Mouse (Mus musculus): Measurements from ENCODE around the gene Snrnp70. TPM values are rescaled to one million over a fixed set of nuclear protein-coding genes. Genes with fewer than 3 reads are reported as not detected.
A peak's percentile ranks its signal among the peaks of the same experiment; 100 is the strongest.

Gene Snrnp70
- total RNA-seq, 2 experiments from 2014 or later: 273 to 486 TPM

GRCm38 (mm10) chr7:45342081-45342480 lies 53.5 kb downstream of the Snrnp70 start:
- intact Hi-C loops (cut with DNase I): loop anchor here (5.0 kb wide), 1 partner anchor 35 kb away; no protein-coding TSS in a partner anchor
- no peak for DNase-seq (ENCODE audit: low spot score in 2 of 2)

GRCm38 (mm10) chr7:45341303-45341702 lies 54.2 kb downstream of the Snrnp70 start:
- peak; percentile 76 to 78 for DNase-seq (ENCODE audit: low spot score in 2 of 2)
- intact Hi-C loops (cut with DNase I): loop anchor here (5.0 kb wide), 1 partner anchor 34 kb away; no protein-coding TSS in a partner anchor

GRCm38 (mm10) chr7:45340669-45341068 lies 54.9 kb downstream of the Snrnp70 start:
- DNase-seq (ENCODE audit: low spot score in 2 of 2): no peak
- intact Hi-C loops (cut with DNase I): loop anchor here (5.0 kb wide), 1 partner anchor 33 kb away; no protein-coding TSS in a partner anchor

- no peak for DNase-seq (ENCODE audit: low spot score in 2 of 2)
- intact Hi-C loops (cut with DNase I): loop anchor here (5.0 kb wide), 1 partner anchor 33 kb away; no protein-coding TSS in a partner anchor
Observed at GRCm38 (mm10) chr7:45340066-45340442, 55.5 kb downstream of the Snrnp70 start.

- peak in 1 of 2 experiments; percentile 45 for DNase-seq (ENCODE audit: low spot score in 2 of 2)
- intact Hi-C loops (cut with DNase I): loop anchor here (5.0 kb wide), 1 partner anchor 32 kb away; no protein-coding TSS in a partner anchor
Observed at GRCm38 (mm10) chr7:45339410-45340065, 56.0 kb downstream of the Snrnp70 start.

- intact Hi-C loops (cut with DNase I): no loop called here
- peak in 1 of 2 experiments; percentile 43 for DNase-seq (ENCODE audit: low spot score in 2 of 2)
Observed at GRCm38 (mm10) chr7:45338161-45338911, 57.2 kb downstream of the Snrnp70 start.

- no peak for DNase-seq (ENCODE audit: low spot score in 2 of 2)
- intact Hi-C loops (cut with DNase I): no loop called here
Observed at GRCm38 (mm10) chr7:45337469-45337868, 58.1 kb downstream of the Snrnp70 start.

- no peak for DNase-seq (ENCODE audit: low spot score in 2 of 2)
- intact Hi-C loops (cut with DNase I): no loop called here
Observed at GRCm38 (mm10) chr7:45336319-45336718, 59.2 kb downstream of the Snrnp70 start.

- intact Hi-C loops (cut with DNase I): no loop called here
Observed at GRCm38 (mm10) chr7:45335056-45335455, 60.5 kb downstream of the Snrnp70 start, which contains the start of gene Hrc. Gene Hrc, plus strand, starts transcription at chr7:45335290.

GRCm38 (mm10) chr7:45334605-45335004 lies 60.9 kb downstream of the Snrnp70 start:
- intact Hi-C loops (cut with DNase I): no loop called here
- DNase-seq (ENCODE audit: low spot score in 2 of 2): no peak

More at GRCm38 (mm10) chr7:45335056-45335455, 60.5 kb downstream of the Snrnp70 start, which contains the start of gene Hrc:
- no peak for DNase-seq (ENCODE audit: low spot score in 2 of 2)

GRCm38 (mm10) chr7:45333431-45333982 lies 62.0 kb downstream of the Snrnp70 start, which contains the start of gene Trpm4:
Gene Trpm4, minus strand, starts transcription at chr7:45333780.
- DNase-seq (ENCODE audit: low spot score in 2 of 2): peak; percentile 77 to 81
- intact Hi-C loops (cut with DNase I): no loop called here

GRCm38 (mm10) chr7:45332685-45333425 lies 62.7 kb downstream of the Snrnp70 start:
- intact Hi-C loops (cut with DNase I): no loop called here
- DNase-seq (ENCODE audit: low spot score in 2 of 2): no peak

GRCm38 (mm10) chr7:45331502-45331901 lies 64.0 kb downstream of the Snrnp70 start:
- no peak for DNase-seq (ENCODE audit: low spot score in 2 of 2)
- intact Hi-C loops (cut with DNase I): no loop called here

GRCm38 (mm10) chr7:45328841-45329475 lies 66.6 kb downstream of the Snrnp70 start:
- DNase-seq (ENCODE audit: low spot score in 2 of 2): peak in 1 of 2 experiments; percentile 40
- intact Hi-C loops (cut with DNase I): no loop called here

Other genes with a start within 250 kb of the Snrnp70 start
- gene Pih1d1, start 241.4 kb downstream of the Snrnp70 start, total RNA-seq (2021): 10 to 100 TPM; 44.8 to 53.6 TPM
- 10 to 100 TPM; 12.2 to 21.5 TPM for gene Aldh16a1, start 241.2 kb downstream of the Snrnp70 start, total RNA-seq (2021)
- gene Slc17a7, start 231.8 kb downstream of the Snrnp70 start, total RNA-seq (2021): 1,000 to 10,000 TPM; 1,276 to 1,585 TPM
- under 1 TPM; 0.17 to 0.50 TPM for gene Gfy, start 216.2 kb downstream of the Snrnp70 start, total RNA-seq (2021)
- gene Pth2, start 214.7 kb downstream of the Snrnp70 start, total RNA-seq (2021): not detected
- gene Ccdc155, start 190.8 kb downstream of the Snrnp70 start, total RNA-seq (2021): 1 to 10 TPM; 5.1 to 5.2 TPM
- gene Dkkl1, start 183.6 kb downstream of the Snrnp70 start, total RNA-seq (2021): 10 to 100 TPM; 25.9 to 29.9 TPM
- gene Tead2, start 180.0 kb downstream of the Snrnp70 start, total RNA-seq (2021): 1 to 10 TPM; 3.9 to 5.6 TPM
- 1 to 10 TPM; 5.0 to 5.9 TPM for gene Cd37, start 156.6 kb downstream of the Snrnp70 start, total RNA-seq (2021)
- 1 to 10 TPM; 1.2 to 1.6 TPM for gene Slc6a16, start 154.7 kb downstream of the Snrnp70 start, total RNA-seq (2021)
- not detected for gene Slc6a21, start 118.2 kb downstream of the Snrnp70 start, total RNA-seq (2021)
- 10 to 100 TPM; 18.0 to 20.9 TPM for gene Trpm4, start 62.0 kb downstream of the Snrnp70 start, total RNA-seq (2021)
- under 1 TPM; 0.27 to 0.52 TPM for gene Hrc, start 60.5 kb downstream of the Snrnp70 start, total RNA-seq (2021)
- 100 to 1,000 TPM; 154 to 168 TPM for gene Ppfia3, start 28.7 kb downstream of the Snrnp70 start, total RNA-seq (2021)
- gene Lin7b, start 25.2 kb downstream of the Snrnp70 start, total RNA-seq (2021): 100 to 1,000 TPM; 164 to 189 TPM
- not detected for gene Kcna7, start 9.9 kb upstream of the Snrnp70 start, total RNA-seq (2021)
- gene Ntf5, start 18.0 kb upstream of the Snrnp70 start, total RNA-seq (2021): not detected
- not detected for gene Lhb, start 25.1 kb upstream of the Snrnp70 start, total RNA-seq (2021)
- gene Gys1, start 39.1 kb upstream of the Snrnp70 start, total RNA-seq (2021): 10 to 100 TPM; 14.1 to 16.9 TPM
- gene Ruvbl2, start 42.4 kb upstream of the Snrnp70 start, total RNA-seq (2021): 10 to 100 TPM; 39.7 to 41.5 TPM
- gene Ftl1, start 64.1 kb upstream of the Snrnp70 start, total RNA-seq (2021): 100 to 1,000 TPM; 198 to 232 TPM
- gene Bax, start 71.2 kb upstream of the Snrnp70 start, total RNA-seq (2021): 10 to 100 TPM; 63.6 to 64.0 TPM
- gene Tulp2, start 86.1 kb upstream of the Snrnp70 start, total RNA-seq (2021): not detected
- gene Gm45808, start 91.1 kb upstream of the Snrnp70 start, total RNA-seq (2021): under 1 TPM in 1 of 2 experiments, not detected in 1; 0.57 TPM
- gene Dhdh, start 93.1 kb upstream of the Snrnp70 start, total RNA-seq (2021): 1 to 10 TPM; 4.0 to 4.8 TPM
- 10 to 100 TPM; 96.8 to 98.9 TPM for gene Nucb1, start 114.7 kb upstream of the Snrnp70 start, total RNA-seq (2021)
- gene Ppp1r15a, start 130.5 kb upstream of the Snrnp70 start, total RNA-seq (2021): 10 to 100 TPM; 24.2 to 31.3 TPM
- gene Plekha4, start 130.6 kb upstream of the Snrnp70 start, total RNA-seq (2021): 1 to 10 TPM; 3.7 to 5.2 TPM
- under 1 TPM in 1 of 2 experiments, not detected in 1; 0.39 TPM for gene Hsd17b14, start 159.2 kb upstream of the Snrnp70 start, total RNA-seq (2021)
- gene Bcat2, start 174.4 kb upstream of the Snrnp70 start, total RNA-seq (2021): 10 to 100 TPM; 18.8 to 27.5 TPM
- gene Fgf21, start 219.7 kb upstream of the Snrnp70 start, total RNA-seq (2021): not detected
- gene Fut1, start 221.5 kb upstream of the Snrnp70 start, total RNA-seq (2021): not detected
- gene Izumo1, start 226.1 kb upstream of the Snrnp70 start, total RNA-seq (2021): not detected
- 1 to 10 TPM; 6.9 to 8.0 TPM for gene Rasip1, start 231.7 kb upstream of the Snrnp70 start, total RNA-seq (2021)
- gene Mamstr, start 244.2 kb upstream of the Snrnp70 start, total RNA-seq (2021): 1 to 10 TPM; 4.1 to 5.1 TPM

Data from left cerebral cortex, postnatal 36 days (tissue).